Mouse (Mus musculus): ENCODE data around the gene Baiap2l2.

- TF ChIP-seq CTCF (IDR thresholded peaks at IDR 0.05; ENCODE audit: insufficient read depth, low read length) (no peak), POLR2A (IDR thresholded peaks at IDR 0.05; ENCODE audit: borderline replicate concordance, extremely low read depth, low read depth, low read length) (no peak)
These were observed 39.0 kb upstream of the Baiap2l2 start for GRCm38 (mm10) chr15:79324373-79324772.
